Mouse (Mus musculus) adrenal gland, postnatal 36 days (tissue): ENCODE data around the gene Apobec3. TPM values are rescaled to one million over a fixed set of nuclear protein-coding genes. Genes with fewer than 3 reads are reported as not detected.

Source experiments
- DNase-seq, 2 experiments: peaks; one replicate each; pipeline ENCODE4 v3.0.0; 2021; ENCODE audit warnings: mixed read lengths in 1 of 2
- total RNA-seq, 2 experiments: library from RNA; stranded (reverse); gene quantifications; 2 replicates each; pipeline ENCODE4 v1.2.3; 2021

Gene Apobec3
- total RNA-seq, 2 experiments from 2014 or later: 14.5 to 15.7 TPM

DNA sequence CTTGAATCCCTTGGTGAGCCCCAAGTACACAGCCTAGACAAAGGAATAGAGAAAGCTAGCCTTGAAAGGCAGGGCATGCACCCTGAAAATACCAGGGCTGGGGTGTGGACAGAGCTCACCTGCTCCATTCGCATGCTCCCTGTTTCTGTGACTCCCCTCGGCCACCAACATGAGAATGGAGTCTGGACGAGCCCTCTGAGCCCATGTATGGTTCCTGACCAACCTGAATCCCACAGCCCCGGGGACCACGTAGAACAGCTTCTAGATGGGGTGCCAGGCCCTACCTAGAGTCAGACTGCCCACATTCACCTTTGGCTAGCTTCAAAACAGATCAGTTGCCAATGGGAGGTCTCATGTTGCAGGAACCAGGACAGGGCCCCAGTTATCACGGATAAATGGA, 59.8 kb downstream of the Apobec3 start:
- DNase-seq: no peak

DNA sequence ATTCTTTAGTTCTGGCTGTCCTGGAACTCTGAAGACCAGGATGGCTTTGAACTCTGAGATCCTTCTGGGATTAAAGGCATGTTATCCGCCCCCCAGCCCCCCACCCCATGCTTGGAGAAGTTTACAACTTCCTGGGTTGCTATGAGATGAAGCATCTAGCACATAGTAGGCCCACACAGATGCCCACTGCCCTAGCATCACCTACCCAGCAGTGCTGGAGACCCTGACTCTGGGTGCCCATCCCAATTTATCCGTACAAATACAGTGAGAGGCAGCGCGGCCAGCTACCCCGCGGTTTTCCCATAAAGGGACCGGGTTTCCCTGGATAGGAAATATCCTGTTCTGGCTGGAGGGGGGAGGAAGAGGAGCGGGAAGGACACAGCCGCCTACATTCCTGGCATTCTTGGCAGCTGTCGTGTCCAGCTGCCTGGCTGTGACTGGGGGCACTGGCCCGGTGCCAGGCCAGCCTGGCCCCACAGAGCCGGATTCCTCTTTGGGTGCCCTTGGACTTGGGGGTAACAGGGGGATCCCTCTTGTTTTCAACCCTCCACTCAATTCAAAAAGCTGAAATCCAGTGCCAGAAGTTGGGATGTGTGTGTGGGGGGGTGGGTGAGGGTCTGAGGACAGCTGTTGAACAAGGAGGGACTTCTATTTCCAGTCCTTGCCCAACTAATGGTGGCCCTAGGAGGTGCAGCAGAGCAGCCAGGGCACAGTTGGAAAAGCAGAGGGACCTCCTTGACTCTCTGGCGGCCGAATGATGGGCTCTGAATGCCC, 60.5 kb downstream of the Apobec3 start:
- DNase-seq: peak; percentile 70 to 81

GRCm38 (mm10) chr15:79952504-79953231, 61.2 kb downstream of the Apobec3 start:
- peak; percentile 90 to 91 for DNase-seq

DNA sequence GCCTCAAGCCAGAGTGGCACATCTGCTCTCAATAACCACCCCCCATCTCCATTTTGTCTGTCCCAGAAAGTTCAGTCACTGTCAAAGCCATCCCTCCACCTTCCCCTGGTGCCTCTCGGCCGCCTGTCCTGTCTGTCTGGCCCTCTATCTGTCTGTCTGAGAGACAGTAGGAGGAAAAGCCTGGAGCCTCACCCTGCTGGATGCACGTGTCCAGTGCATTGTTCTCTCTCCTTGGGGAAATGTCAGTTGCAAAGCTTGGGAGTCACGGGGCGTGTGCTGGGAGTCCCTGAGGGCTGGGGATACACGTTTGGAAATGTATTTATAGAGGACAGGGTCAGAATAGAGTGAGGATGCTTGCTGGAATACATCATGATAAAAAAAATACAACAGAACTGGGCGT, 62.0 kb downstream of the Apobec3 start:
- DNase-seq: peak in 1 of 2 experiments; percentile 32

- DNase-seq: no peak
These were observed 65.1 kb downstream of the Apobec3 start for GRCm38 (mm10) chr15:79956559-79956958.

DNA sequence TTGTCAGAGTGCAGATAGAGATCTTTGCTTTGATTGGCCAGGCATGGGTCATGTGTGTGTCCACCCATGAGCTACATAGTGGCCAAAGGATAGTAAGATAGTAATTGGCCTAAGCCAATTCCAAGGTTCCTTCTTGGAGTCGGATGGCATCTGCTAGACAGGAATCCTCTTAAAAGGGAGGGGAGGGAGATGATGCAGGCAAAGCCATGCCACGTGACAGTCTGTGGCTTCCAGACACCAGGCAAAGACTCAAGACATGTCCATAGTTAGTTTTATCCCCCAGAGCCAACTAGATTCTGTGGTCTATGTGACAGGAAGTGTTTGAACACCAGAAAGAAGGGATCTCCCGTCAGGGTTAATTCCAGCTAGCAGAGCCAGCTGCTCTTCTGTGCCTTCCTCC, 67.0 kb downstream of the Apobec3 start:
- no peak for DNase-seq

DNA sequence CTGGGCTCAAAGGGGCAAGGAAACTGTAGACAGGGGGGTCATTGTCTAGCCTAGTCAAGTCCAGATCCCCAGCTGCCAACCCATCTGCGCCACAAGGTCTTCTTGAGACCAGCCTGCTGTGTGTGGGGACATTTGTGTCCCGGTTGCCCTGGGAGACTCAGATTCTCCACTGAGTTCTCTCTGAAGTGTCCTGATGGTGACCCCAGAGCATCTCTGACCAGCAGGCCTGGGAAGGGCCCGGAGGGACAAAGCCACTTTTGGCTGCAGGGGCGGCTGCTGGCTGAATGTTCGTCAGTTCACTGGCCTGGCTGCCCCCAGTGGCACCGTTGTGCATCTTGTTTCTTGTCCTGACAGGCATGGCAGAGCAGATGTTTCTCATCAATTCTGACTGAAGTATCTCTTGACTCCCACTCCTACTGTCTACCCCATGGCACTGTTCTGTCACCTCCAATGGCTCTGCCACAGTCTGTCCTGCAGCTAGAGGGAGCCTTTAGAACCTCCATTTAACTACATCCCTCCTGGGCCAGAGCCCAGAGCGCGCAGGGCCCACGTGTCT, 70.0 kb downstream of the Apobec3 start:
- no peak for DNase-seq

- DNase-seq: no peak
These were observed 71.2 kb downstream of the Apobec3 start for GRCm38 (mm10) chr15:79962661-79963060.

- DNase-seq: no peak
These were observed 72.9 kb downstream of the Apobec3 start for GRCm38 (mm10) chr15:79964376-79964775.

Other genes starting within 250 kb of the Apobec3 start
- gene Fam227a, start 232.7 kb upstream of the Apobec3 start, total RNA-seq: 1 to 10 TPM; 2.4 to 2.8 TPM
- gene Cby1, start 232.5 kb upstream of the Apobec3 start, total RNA-seq: 10 to 100 TPM; 15.9 to 24.7 TPM
- gene Tomm22, start 220.8 kb upstream of the Apobec3 start, total RNA-seq: 100 to 1,000 TPM; 110 to 112 TPM
- 10 to 100 TPM; 33.8 to 36.4 TPM for gene Josd1, start 203.7 kb upstream of the Apobec3 start, total RNA-seq
- 10 to 100 TPM; 25.8 to 27.2 TPM for gene Gtpbp1, start 200.8 kb upstream of the Apobec3 start, total RNA-seq
- 10 to 100 TPM; 58.1 to 61.0 TPM for gene Sun2, start 149.1 kb upstream of the Apobec3 start, total RNA-seq
- 10 to 100 TPM; 19.5 to 22.9 TPM for gene Dnal4, start 113.8 kb upstream of the Apobec3 start, total RNA-seq
- 1 to 10 TPM; 6.0 to 6.7 TPM for gene Nptxr, start 86.9 kb upstream of the Apobec3 start, total RNA-seq
- 1 to 10 TPM; 1.1 to 2.2 TPM for gene Npcd, start 57.4 kb upstream of the Apobec3 start, total RNA-seq
- gene Cbx6, start 57.0 kb upstream of the Apobec3 start, total RNA-seq: 10 to 100 TPM; 55.8 to 57.4 TPM
- 10 to 100 TPM; 11.9 to 20.6 TPM for gene Cbx7, start 79.5 kb downstream of the Apobec3 start, total RNA-seq
- 10 to 100 TPM; 31.7 to 39.4 TPM for gene Pdgfb, start 123.3 kb downstream of the Apobec3 start, total RNA-seq
- gene Syngr1, start 199.7 kb downstream of the Apobec3 start, total RNA-seq: 10 to 100 TPM; 28.0 to 31.5 TPM
- gene Rpl3, start 200.2 kb downstream of the Apobec3 start, total RNA-seq: 100 to 1,000 TPM; 602 to 611 TPM
- 10 to 100 TPM; 11.9 to 18.3 TPM for gene Tab1, start 241.5 kb downstream of the Apobec3 start, total RNA-seq